Mouse (Mus musculus): ENCODE measurements around the gene Hist1h4m. TPM values are rescaled to one million over a fixed set of nuclear protein-coding genes. Genes with fewer than 3 reads are reported as not detected.

Gene Hist1h4m
- polyA plus RNA-seq, 1 experiment, result 43.3 TPM

DNA sequence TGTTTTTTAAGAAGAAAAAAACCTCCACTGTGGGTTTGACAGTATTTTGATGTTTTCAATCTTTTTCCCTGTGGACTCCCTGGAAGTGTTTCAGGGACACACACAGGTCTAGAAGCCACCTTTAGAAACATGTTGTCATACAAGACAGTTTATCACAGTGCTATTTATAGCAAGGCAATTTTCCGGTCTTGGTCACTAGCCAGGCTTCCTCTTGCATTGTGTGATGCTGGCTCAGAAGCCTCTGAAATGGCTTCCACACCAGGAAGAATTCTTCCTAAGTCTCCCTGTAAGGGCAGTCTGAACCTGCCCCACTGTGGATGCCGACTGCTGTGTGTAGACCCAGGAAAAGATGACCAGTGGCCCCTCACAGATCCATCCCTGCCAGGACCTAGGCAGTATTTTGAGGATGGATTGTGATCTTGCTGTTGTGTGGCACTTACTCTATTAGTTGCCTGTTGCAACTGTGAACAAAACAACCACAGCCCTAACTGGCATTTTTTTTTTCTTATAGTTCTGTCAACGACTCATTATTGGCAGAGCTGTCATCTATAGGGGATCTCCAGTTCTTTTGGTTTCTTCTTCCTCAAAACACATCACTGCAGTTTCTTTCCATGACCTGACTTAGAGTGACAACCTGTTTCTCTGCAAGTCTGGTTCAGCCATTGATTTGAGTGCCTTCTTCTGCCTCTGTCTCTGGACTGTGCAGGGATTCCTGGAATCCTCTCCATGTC is 40.8 kb downstream of the Hist1h4m start:
- Histone ChIP-seq H3K27me3 (ENCODE audit: control insufficient read depth) (no peaks in the 10 kb centered on the region), H3K4me3 (replicated peaks) (no peak overlapping the region), H3K4me1 (ENCODE audit: control insufficient read depth) (peaks cover 9% of the 10 kb centered on the region), H3K36me3 (ENCODE audit: control insufficient read depth) (no peaks in the 10 kb centered on the region), H3K9me3 (ENCODE audit: control insufficient read depth, low read length) (no peaks in the 10 kb centered on the region)
- TF ChIP-seq TAL1 (IDR thresholded peaks at IDR 0.05; ENCODE audit: low read length) (no peak), GATA1 (IDR thresholded peaks at IDR 0.05; ENCODE audit: low read length) (no peak)

GRCm38 (mm10) chr13:21855146-21855545 is 43.6 kb downstream of the Hist1h4m start:
- H3K27me3 ChIP-seq (ENCODE audit: control insufficient read depth), result no peaks in the 10 kb centered on the region
- peaks cover 8% of the 10 kb centered on the region for H3K4me1 ChIP-seq (ENCODE audit: control insufficient read depth)
- peak overlapping the region; percentile 66 for H3K4me3 ChIP-seq (replicated peaks)
- H3K9me3 ChIP-seq (ENCODE audit: control insufficient read depth, low read length), result no peaks in the 10 kb centered on the region
- TF ChIP-seq TAL1 (IDR thresholded peaks at IDR 0.05; ENCODE audit: low read length), result no peak
- TF ChIP-seq GATA1 (IDR thresholded peaks at IDR 0.05; ENCODE audit: low read length), result no peak
- H3K36me3 ChIP-seq (ENCODE audit: control insufficient read depth), result no peaks in the 10 kb centered on the region

DNA sequence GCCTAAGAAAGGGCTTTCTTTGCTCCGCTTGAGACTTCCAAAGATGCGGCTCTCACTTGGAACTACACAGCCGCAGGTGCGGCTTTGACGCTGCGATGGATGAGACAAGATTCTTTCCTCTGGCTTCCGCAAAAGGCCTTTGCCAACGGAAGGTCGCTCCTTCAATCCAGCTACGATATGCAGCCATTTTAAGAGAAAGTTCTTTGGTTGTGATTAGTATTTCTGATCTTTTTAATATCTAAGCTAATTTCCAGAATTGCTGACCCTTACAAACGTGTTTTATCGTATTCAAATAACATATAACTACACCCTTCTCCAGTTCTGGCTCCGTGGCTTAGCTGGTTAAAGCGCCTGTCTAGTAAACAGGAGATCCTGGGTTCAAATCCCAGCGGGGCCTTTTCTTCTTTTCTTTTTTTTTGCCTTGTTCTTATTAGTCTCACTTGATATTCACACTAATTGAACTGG is 44.2 kb downstream of the Hist1h4m start:
- Histone ChIP-seq H3K27me3 (ENCODE audit: control insufficient read depth) (no peaks in the 10 kb centered on the region), H3K4me1 (ENCODE audit: control insufficient read depth) (peaks cover 8% of the 10 kb centered on the region), H3K36me3 (ENCODE audit: control insufficient read depth) (no peaks in the 10 kb centered on the region), H3K4me3 (replicated peaks) (peak overlapping the region; percentile 66), H3K9me3 (ENCODE audit: control insufficient read depth, low read length) (no peaks in the 10 kb centered on the region)
- TF ChIP-seq TAL1 (IDR thresholded peaks at IDR 0.05; ENCODE audit: low read length) (no peak), GATA1 (IDR thresholded peaks at IDR 0.05; ENCODE audit: low read length) (no peak)

GRCm38 (mm10) chr13:21861608-21862007 is 50.1 kb downstream of the Hist1h4m start:
- H3K27me3 ChIP-seq (ENCODE audit: control insufficient read depth), result no peaks in the 10 kb centered on the region
- no peak overlapping the region for H3K4me3 ChIP-seq (replicated peaks)
- TF ChIP-seq GATA1 (IDR thresholded peaks at IDR 0.05; ENCODE audit: low read length) (no peak), TAL1 (IDR thresholded peaks at IDR 0.05; ENCODE audit: low read length) (no peak)
- no peaks in the 10 kb centered on the region for H3K9me3 ChIP-seq (ENCODE audit: control insufficient read depth, low read length)
- H3K36me3 ChIP-seq (ENCODE audit: control insufficient read depth), result no peaks in the 10 kb centered on the region
- H3K4me1 ChIP-seq (ENCODE audit: control insufficient read depth), result no peaks in the 10 kb centered on the region

Other genes with a start within 250 kb of the Hist1h4m start
- gene Olfr1364, start 230.0 kb upstream of the Hist1h4m start, polyA plus RNA-seq (2012), result not detected in 2 replicates
- gene Olfr1362, start 197.7 kb upstream of the Hist1h4m start, polyA plus RNA-seq (2012), result not detected in 2 replicates
- gene Olfr11, start 169.2 kb upstream of the Hist1h4m start, polyA plus RNA-seq (2012), result 0.04 TPM in 1 of 2 replicates, not detected in the other
- gene Olfr1361, start 148.4 kb upstream of the Hist1h4m start, polyA plus RNA-seq (2012), result not detected in 2 replicates
- not detected in 2 replicates for gene Olfr1360, start 134.3 kb upstream of the Hist1h4m start, polyA plus RNA-seq (2012)
- gene Olfr1359, start 113.6 kb upstream of the Hist1h4m start, polyA plus RNA-seq (2012), result not detected in 2 replicates
- gene Hist1h2bl, start 95.6 kb upstream of the Hist1h4m start, polyA plus RNA-seq (2012), result 2.0 and 7.9 TPM in 2 replicates
- gene Hist1h2ai, start 95.3 kb upstream of the Hist1h4m start, polyA plus RNA-seq (2012), result 28.0 and 37.9 TPM in 2 replicates
- gene Hist1h3h, start 94.1 kb upstream of the Hist1h4m start, polyA plus RNA-seq (2012), result 27.8 and 67.4 TPM in 2 replicates
- gene Hist1h2bm, start 89.7 kb upstream of the Hist1h4m start, polyA plus RNA-seq (2012), result 1.8 and 3.9 TPM in 2 replicates
- gene Hist1h4j, start 76.7 kb upstream of the Hist1h4m start, polyA plus RNA-seq (2012), result 1.3 and 2.7 TPM in 2 replicates
- 23.3 and 64.1 TPM in 2 replicates for gene Hist1h4k, start 61.2 kb upstream of the Hist1h4m start, polyA plus RNA-seq (2012)
- gene Hist1h2ak, start 57.9 kb upstream of the Hist1h4m start, polyA plus RNA-seq (2012), result 57.8 and 123 TPM in 2 replicates
- gene Hist1h2bn, start 57.6 kb upstream of the Hist1h4m start, polyA plus RNA-seq (2012), result 2.7 and 5.2 TPM in 2 replicates
- gene Hist1h1b, start 31.1 kb upstream of the Hist1h4m start, polyA plus RNA-seq (2012), result 2.6 and 5.0 TPM in 2 replicates
- 16.8 and 41.5 TPM in 2 replicates for gene Hist1h3i, start 28.4 kb upstream of the Hist1h4m start, polyA plus RNA-seq (2012)
- 15.8 and 41.3 TPM in 2 replicates for gene Hist1h2an, start 24.5 kb upstream of the Hist1h4m start, polyA plus RNA-seq (2012)
- 2.2 and 5.1 TPM in 2 replicates for gene Hist1h2bp, start 24.3 kb upstream of the Hist1h4m start, polyA plus RNA-seq (2012)
- gene Hist1h2bq, start 1.5 kb upstream of the Hist1h4m start, polyA plus RNA-seq (2012), result 12.6 and 20.2 TPM in 2 replicates
- gene Hist1h2ao, start 1.3 kb upstream of the Hist1h4m start, polyA plus RNA-seq (2012), result 4,119 and 4,310 TPM in 2 replicates
- 0.78 and 5.7 TPM in 2 replicates for gene Hist1h4n, start 20.4 kb downstream of the Hist1h4m start, polyA plus RNA-seq (2012)
- 9,149 and 11,620 TPM in 2 replicates for gene Hist1h2ap, start 21.8 kb downstream of the Hist1h4m start, polyA plus RNA-seq (2012)
- 12.4 and 21.9 TPM in 2 replicates for gene Hist1h2br, start 22.0 kb downstream of the Hist1h4m start, polyA plus RNA-seq (2012)
- not detected in 2 replicates for gene Zfp184, start 133.3 kb downstream of the Hist1h4m start, polyA plus RNA-seq (2012)
- not detected in 2 replicates for gene Pom121l2, start 169.4 kb downstream of the Hist1h4m start, polyA plus RNA-seq (2012)
- not detected in 2 replicates for gene Prss16, start 198.0 kb downstream of the Hist1h4m start, polyA plus RNA-seq (2012)
- 105 and 181 TPM in 2 replicates for gene Hist1h2ah, start 223.8 kb downstream of the Hist1h4m start, polyA plus RNA-seq (2012)
- 6.1 and 13.9 TPM in 2 replicates for gene Hist1h2bk, start 224.1 kb downstream of the Hist1h4m start, polyA plus RNA-seq (2012)
- gene Hist1h4i, start 229.6 kb downstream of the Hist1h4m start, polyA plus RNA-seq (2012), result 24.7 and 42.0 TPM in 2 replicates
- 9.1 and 21.8 TPM in 2 replicates for gene Hist1h2ag, start 231.2 kb downstream of the Hist1h4m start, polyA plus RNA-seq (2012)
- 17.0 and 19.6 TPM in 2 replicates for gene Hist1h2bj, start 231.5 kb downstream of the Hist1h4m start, polyA plus RNA-seq (2012)

All from erythroblast, embryonic 14.5 days (primary cell).